In the genomic region with DNA sequence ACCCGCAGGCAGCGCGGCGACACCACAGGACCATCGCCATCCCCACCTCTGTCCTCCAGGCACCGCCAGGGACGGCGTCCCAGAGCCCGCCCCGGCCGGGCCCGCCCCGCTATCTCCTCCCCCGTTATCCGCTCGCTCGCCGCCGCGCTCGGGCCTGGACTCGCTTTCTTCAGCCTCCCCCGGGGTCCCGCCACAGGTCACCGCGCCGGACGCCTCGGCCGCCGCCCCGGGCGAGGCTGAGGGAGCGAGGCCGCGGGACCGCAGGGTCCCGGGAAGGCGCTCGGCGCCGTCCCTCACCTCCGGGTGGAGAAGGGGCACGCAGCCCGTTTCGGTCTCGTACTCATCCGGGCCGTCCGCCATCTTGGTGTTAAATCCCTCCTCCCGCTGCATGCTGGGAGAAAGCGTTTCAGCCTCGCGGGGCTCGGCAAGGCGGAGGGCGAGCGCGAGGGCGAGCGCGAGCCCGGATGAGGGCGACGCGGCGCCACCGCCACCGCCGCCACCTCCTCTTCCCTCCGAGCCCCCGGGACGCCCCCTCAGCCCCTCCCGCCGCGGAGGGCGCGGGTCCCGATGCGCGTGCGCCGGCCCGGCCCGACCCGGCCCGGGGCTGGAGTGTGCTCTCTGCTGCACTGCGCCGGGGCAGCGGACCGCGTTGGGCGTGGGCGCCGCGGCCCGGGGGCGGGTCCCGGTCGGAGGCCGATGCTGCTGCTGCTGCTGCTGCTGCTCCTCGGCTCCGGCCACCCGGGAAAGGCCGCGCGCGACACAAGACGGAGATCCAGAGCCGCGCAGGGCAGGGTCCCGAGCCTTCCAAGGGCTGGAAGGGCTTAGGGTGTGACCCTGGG, we compare ENCODE assay signal across 8 mouse cellular contexts. TPM values are rescaled to one million over a fixed set of nuclear protein-coding genes. Genes with fewer than 3 reads are reported as not detected.
DNase-seq lines count a peak whose midpoint lies in the region; ATAC-seq lines count a peak whose summit lies in the region.

A gene (minus strand): TSS at position 500 of the 839 bp plus-strand sequence.

- peak; percentile 69 for DNase-seq in WW6 (ENCODE audit: low read depth, low spot score)
- DNase-seq in cerebellum, postnatal 36 days, result peak; percentile 90 to 94
- peak; percentile 88 to 91 for DNase-seq in frontal cortex, postnatal 36 days (ENCODE audit: low spot score in 2 of 2)
- DNase-seq in hindbrain, embryonic 14.5 days (ENCODE audit: low spot score), result peak; percentile 90
- peak; percentile 82 for DNase-seq in left cerebral cortex, adult 11 months (ENCODE audit: low spot score)
- peak; percentile 91 for DNase-seq in lung, postnatal 36 days
- DNase-seq in retina, embryonic 14.5 days (ENCODE audit: low spot score), result peak; percentile 92
- peak; percentile 89 for DNase-seq in thymus, postnatal 36 days

- peak; percentile 92 for ATAC-seq in hindbrain, embryonic 14.5 days (ENCODE audit: low FRiP score)

- peak within 1 kb of the TSS; percentile 84 for H3K4me2 ChIP-seq in hindbrain, embryonic 14.5 days (replicated peaks)

- H3K9ac ChIP-seq in hindbrain, embryonic 14.5 days, result peak within 1 kb of the TSS; percentile 95

- no peaks in the 10 kb centered on the region for H3K27me3 ChIP-seq in hindbrain, embryonic 14.5 days (ENCODE audit: control insufficient read depth, insufficient read depth, low read length)

- peak within 1 kb of the TSS; percentile 98 for H3K27ac ChIP-seq in hindbrain, embryonic 14.5 days

- no peaks in the 10 kb centered on the region for H3K9me3 ChIP-seq in hindbrain, embryonic 14.5 days (ENCODE audit: control insufficient read depth, low read length)

- H3K36me3 ChIP-seq in hindbrain, embryonic 14.5 days (replicated peaks; ENCODE audit: control insufficient read depth, insufficient read depth), result no peaks in the 10 kb centered on the region

- H3K4me3 ChIP-seq in hindbrain, embryonic 14.5 days (replicated peaks; ENCODE audit: low read length), result peak within 1 kb of the TSS; percentile 63

- peaks cover 35% of the 10 kb centered on the region for H3K4me1 ChIP-seq in hindbrain, embryonic 14.5 days (replicated peaks; ENCODE audit: control insufficient read depth, insufficient read depth, low read length)

- WGBS in hindbrain, embryonic 14.5 days, result under 1% methylated on average over 96 of the region's 112 CpGs

RNA-seq across cellular contexts. Expression of the gene that starts here (rescaled TPM):
- polyA plus RNA-seq in hindbrain, embryonic 14.5 days (2014; fragmentation: Nextera tagmentation; extraction: Ambion mirVana), result 62.1 and 68.1 TPM in 2 replicates

Comparison
In these comparisons a context has a peak if more than half of its experiments do, and no peak if none do; other contexts are left out.
1. Peak in every context shown above with its lines: DNase-seq, ATAC-seq, H3K4me3 ChIP-seq and H3K27ac ChIP-seq.